Mouse (Mus musculus): ENCODE data around the gene Slc35f1. TPM values are rescaled to one million over a fixed set of nuclear protein-coding genes. Genes with fewer than 3 reads are reported as not detected.

Slc35f1 gene
- polyA plus RNA-seq, 1 experiment from 2014 or later, result 1.2 TPM

- no peaks in the 10 kb centered on the region for H3K27me3 ChIP-seq (replicated peaks)
- 48% methylated on average over 4 of the region's 4 CpGs for WGBS
These were observed 338.1 kb downstream of the Slc35f1 start for GRCm38 (mm10) chr10:53028454-53028853.

GRCm38 (mm10) chr10:53035202-53035601 lies 344.9 kb downstream of the Slc35f1 start:
- H3K9ac ChIP-seq, result no peak overlapping the region
- no peak overlapping the region for H3K4me2 ChIP-seq
- no peak for ATAC-seq (ENCODE audit: extremely low read depth, insufficient number of reproducible peaks, low FRiP score, low TSS enrichment)
- no peak overlapping the region for H3K4me3 ChIP-seq
- H3K36me3 ChIP-seq, result no peaks in the 10 kb centered on the region
- H3K27me3 ChIP-seq (replicated peaks), result no peaks in the 10 kb centered on the region
- 30% methylated on average over 1 of the region's 1 CpGs for WGBS
- H3K9me3 ChIP-seq, result no peaks in the 10 kb centered on the region
- no peaks in the 10 kb centered on the region for H3K4me1 ChIP-seq
- no peak overlapping the region for H3K27ac ChIP-seq (replicated peaks)

More at GRCm38 (mm10) chr10:53028454-53028853, 338.1 kb downstream of the Slc35f1 start:
- Histone ChIP-seq H3K27ac (replicated peaks) (no peak overlapping the region), H3K9ac (no peak overlapping the region), H3K4me2 (no peak overlapping the region), H3K36me3 (no peaks in the 10 kb centered on the region), H3K4me3 (no peak overlapping the region), H3K4me1 (no peaks in the 10 kb centered on the region), H3K9me3 (no peaks in the 10 kb centered on the region)
- no peak for ATAC-seq (ENCODE audit: extremely low read depth, insufficient number of reproducible peaks, low FRiP score, low TSS enrichment)

GRCm38 (mm10) chr10:53045931-53046330 lies 355.6 kb downstream of the Slc35f1 start:
- no peak overlapping the region for H3K4me2 ChIP-seq
- no peak overlapping the region for H3K4me3 ChIP-seq
- H3K4me1 ChIP-seq, result no peaks in the 10 kb centered on the region
- no peaks in the 10 kb centered on the region for H3K36me3 ChIP-seq
- no peak overlapping the region for H3K27ac ChIP-seq (replicated peaks)
- H3K9me3 ChIP-seq, result no peaks in the 10 kb centered on the region
- ATAC-seq (ENCODE audit: extremely low read depth, insufficient number of reproducible peaks, low FRiP score, low TSS enrichment), result no peak
- H3K27me3 ChIP-seq (replicated peaks), result no peaks in the 10 kb centered on the region
- no peak overlapping the region for H3K9ac ChIP-seq

- H3K27ac ChIP-seq (replicated peaks), result no peak overlapping the region
- peaks cover 3% of the 10 kb centered on the region; the same call in 1 of the 2 replicates for H3K9me3 ChIP-seq
- no peak overlapping the region for H3K4me2 ChIP-seq
- no peak overlapping the region for H3K9ac ChIP-seq
- H3K27me3 ChIP-seq (replicated peaks), result no peaks in the 10 kb centered on the region
- no peaks in the 10 kb centered on the region for H3K4me1 ChIP-seq
- H3K4me3 ChIP-seq, result no peak overlapping the region
- H3K36me3 ChIP-seq, result no peaks in the 10 kb centered on the region
- no peak for ATAC-seq (ENCODE audit: extremely low read depth, insufficient number of reproducible peaks, low FRiP score, low TSS enrichment)
These were observed 362.2 kb downstream of the Slc35f1 start for GRCm38 (mm10) chr10:53052521-53052920.

GRCm38 (mm10) chr10:53060745-53061144 lies 370.4 kb downstream of the Slc35f1 start:
- no peaks in the 10 kb centered on the region for H3K27me3 ChIP-seq (replicated peaks)
- H3K27ac ChIP-seq (replicated peaks), result no peak overlapping the region
- H3K4me1 ChIP-seq, result no peaks in the 10 kb centered on the region
- no peak overlapping the region for H3K4me2 ChIP-seq
- no peak overlapping the region for H3K9ac ChIP-seq
- peaks cover 3% of the 10 kb centered on the region; the same call in 1 of the 2 replicates for H3K9me3 ChIP-seq
- H3K36me3 ChIP-seq, result no peaks in the 10 kb centered on the region
- ATAC-seq (ENCODE audit: extremely low read depth, insufficient number of reproducible peaks, low FRiP score, low TSS enrichment), result no peak
- H3K4me3 ChIP-seq, result no peak overlapping the region
- 67% methylated on average over 2 of the region's 2 CpGs for WGBS

GRCm38 (mm10) chr10:53062741-53063140 lies 372.4 kb downstream of the Slc35f1 start:
- no peak overlapping the region for H3K27ac ChIP-seq (replicated peaks)
- ATAC-seq (ENCODE audit: extremely low read depth, insufficient number of reproducible peaks, low FRiP score, low TSS enrichment), result no peak

GRCm38 (mm10) chr10:53087811-53088210 lies 397.5 kb downstream of the Slc35f1 start:
- Histone ChIP-seq H3K4me1 (no peaks in the 10 kb centered on the region), H3K36me3 (no peaks in the 10 kb centered on the region), H3K27me3 (replicated peaks) (no peaks in the 10 kb centered on the region), H3K4me2 (no peak overlapping the region), H3K9me3 (no peaks in the 10 kb centered on the region), H3K27ac (replicated peaks) (no peak overlapping the region), H3K4me3 (no peak overlapping the region), H3K9ac (no peak overlapping the region)
- WGBS, result 67% methylated on average over 1 of the region's 1 CpGs
- no peak for ATAC-seq (ENCODE audit: extremely low read depth, insufficient number of reproducible peaks, low FRiP score, low TSS enrichment)

More at GRCm38 (mm10) chr10:53062741-53063140, 372.4 kb downstream of the Slc35f1 start:
- no peaks in the 10 kb centered on the region for H3K36me3 ChIP-seq
- no peaks in the 10 kb centered on the region for H3K9me3 ChIP-seq
- no peak overlapping the region for H3K4me3 ChIP-seq
- no peaks in the 10 kb centered on the region for H3K27me3 ChIP-seq (replicated peaks)
- no peak overlapping the region for H3K9ac ChIP-seq
- H3K4me1 ChIP-seq, result no peaks in the 10 kb centered on the region
- no peak overlapping the region for H3K4me2 ChIP-seq

- WGBS, result 75% methylated on average over 4 of the region's 4 CpGs
- H3K9me3 ChIP-seq, result no peaks in the 10 kb centered on the region
- no peak overlapping the region for H3K4me3 ChIP-seq
- H3K4me1 ChIP-seq, result no peaks in the 10 kb centered on the region
- no peaks in the 10 kb centered on the region for H3K27me3 ChIP-seq (replicated peaks)
- no peak overlapping the region for H3K4me2 ChIP-seq
- H3K27ac ChIP-seq (replicated peaks), result no peak overlapping the region
- H3K9ac ChIP-seq, result no peak overlapping the region
- no peaks in the 10 kb centered on the region for H3K36me3 ChIP-seq
- ATAC-seq (ENCODE audit: extremely low read depth, insufficient number of reproducible peaks, low FRiP score, low TSS enrichment), result no peak
These were observed 401.2 kb downstream of the Slc35f1 start for GRCm38 (mm10) chr10:53091525-53091924.

GRCm38 (mm10) chr10:53096446-53096845 lies 406.1 kb downstream of the Slc35f1 start:
- no peaks in the 10 kb centered on the region for H3K9me3 ChIP-seq
- H3K4me1 ChIP-seq, result peaks cover 4% of the 10 kb centered on the region; the same call in 1 of the 2 replicates
- H3K27me3 ChIP-seq (replicated peaks), result no peaks in the 10 kb centered on the region
- ATAC-seq (ENCODE audit: extremely low read depth, insufficient number of reproducible peaks, low FRiP score, low TSS enrichment), result no peak
- WGBS, result 43% methylated on average over 3 of the region's 3 CpGs
- no peak overlapping the region for H3K4me3 ChIP-seq
- H3K27ac ChIP-seq (replicated peaks), result no peak overlapping the region
- no peaks in the 10 kb centered on the region for H3K36me3 ChIP-seq
- H3K4me2 ChIP-seq, result no peak overlapping the region
- H3K9ac ChIP-seq, result no peak overlapping the region

- no peaks in the 10 kb centered on the region for H3K27me3 ChIP-seq (replicated peaks)
- H3K27ac ChIP-seq (replicated peaks), result no peak overlapping the region
- H3K9ac ChIP-seq, result no peak overlapping the region
- whole genome bisulfite sequencing, result 44% methylated on average over 3 of the region's 3 CpGs
- no peak for ATAC-seq (ENCODE audit: extremely low read depth, insufficient number of reproducible peaks, low FRiP score, low TSS enrichment)
- peaks cover 4% of the 10 kb centered on the region; the same call in 1 of the 2 replicates for H3K4me1 ChIP-seq
- no peaks in the 10 kb centered on the region for H3K36me3 ChIP-seq
- H3K4me2 ChIP-seq, result no peak overlapping the region
- H3K9me3 ChIP-seq, result no peaks in the 10 kb centered on the region
- H3K4me3 ChIP-seq, result no peak overlapping the region
These were observed 410.5 kb downstream of the Slc35f1 start for GRCm38 (mm10) chr10:53100881-53101280.

- WGBS, result 76% methylated on average over 2 of the region's 2 CpGs
- Histone ChIP-seq H3K4me3 (no peak overlapping the region), H3K36me3 (no peaks in the 10 kb centered on the region), H3K27me3 (replicated peaks) (no peaks in the 10 kb centered on the region), H3K27ac (replicated peaks) (no peak overlapping the region), H3K9me3 (no peaks in the 10 kb centered on the region), H3K9ac (no peak overlapping the region), H3K4me1 (peaks cover 4% of the 10 kb centered on the region; the same call in 1 of the 2 replicates), H3K4me2 (no peak overlapping the region)
- no peak for ATAC-seq (ENCODE audit: extremely low read depth, insufficient number of reproducible peaks, low FRiP score, low TSS enrichment)
These were observed 411.1 kb downstream of the Slc35f1 start for GRCm38 (mm10) chr10:53101412-53101811.

GRCm38 (mm10) chr10:53102423-53102822 lies 412.1 kb downstream of the Slc35f1 start:
- H3K9me3 ChIP-seq, result no peaks in the 10 kb centered on the region
- peaks cover 4% of the 10 kb centered on the region; the same call in 1 of the 2 replicates for H3K4me1 ChIP-seq
- ATAC-seq (ENCODE audit: extremely low read depth, insufficient number of reproducible peaks, low FRiP score, low TSS enrichment), result no peak
- 68% methylated on average over 2 of the region's 2 CpGs for WGBS
- H3K27me3 ChIP-seq (replicated peaks), result no peaks in the 10 kb centered on the region
- H3K4me2 ChIP-seq, result no peak overlapping the region
- no peak overlapping the region for H3K27ac ChIP-seq (replicated peaks)
- no peaks in the 10 kb centered on the region for H3K36me3 ChIP-seq
- H3K9ac ChIP-seq, result no peak overlapping the region
- no peak overlapping the region for H3K4me3 ChIP-seq
